Mouse (Mus musculus) spleen, adult 2 months (tissue): ENCODE data around the gene Fgfr2.

Experiments
- CTCF ChIP-seq: fragments of 200-500 bp; IDR thresholded peaks from 2 replicates; pipeline ENCODE4 v1.5.1; 2011; ENCODE audit warnings: mild to moderate bottlenecking, inconsistent platforms; ENCODE audit not compliant: insufficient read depth, insufficient read length, insufficient replicate concordance; ENCODE audit errors: extremely low read depth
- POLR2A ChIP-seq: fragments of 200-500 bp; IDR thresholded peaks from 2 replicates; pipeline ENCODE4 v1.6.1; 2011; ENCODE audit warnings: low read depth, low read length, inconsistent platforms

- TF ChIP-seq POLR2A (no peak), CTCF (no peak)
These were observed 346.0 kb downstream of the Fgfr2 start for GRCm38 (mm10) chr7:132777117-132777516.
